Mouse (Mus musculus): ENCODE measurements around the gene Isg20l2.
"Not testable (repeated sequence)": the region's sequence is repeated elsewhere in the genome, so short reads cannot be mapped to it uniquely, and the experiment has no call there.

GRCm38 (mm10) chr3:87901959-87902358, 28.2 kb upstream of the Isg20l2 start:
- not testable (repeated sequence) for TF ChIP-seq CTCF (IDR thresholded peaks at IDR 0.05; ENCODE audit: low read depth, low read length); GATA1 (IDR thresholded peaks at IDR 0.05; ENCODE audit: borderline replicate concordance, low read length); TAL1 (conservative IDR thresholded peaks at IDR 0.05; ENCODE audit: low read depth, low read length)

Data from G1E (cell line).